Mouse (Mus musculus): ENCODE data around the gene Ppig. TPM values are rescaled to one million over a fixed set of nuclear protein-coding genes. Genes with fewer than 3 reads are reported as not detected.

Ppig gene
- polyA plus RNA-seq, 1 experiment from 2014 or later = 143 TPM

GRCm38 (mm10) chr2:69773331-69773730 lies 51.0 kb downstream of the Ppig start:
- no peak overlapping the region for H3K9ac ChIP-seq
- H3K4me1 ChIP-seq (replicated peaks) = no peaks in the 10 kb centered on the region
- no peak for ATAC-seq (ENCODE audit: low FRiP score)
- peaks cover 32% of the 10 kb centered on the region for H3K36me3 ChIP-seq
- no peak overlapping the region for H3K4me3 ChIP-seq
- H3K27ac ChIP-seq = no peak overlapping the region
- H3K4me2 ChIP-seq = no peak overlapping the region
- no peaks in the 10 kb centered on the region for H3K27me3 ChIP-seq
- no peaks in the 10 kb centered on the region for H3K9me3 ChIP-seq
- WGBS = 96% methylated on average over 3 of the region's 3 CpGs

- H3K4me3 ChIP-seq = no peak overlapping the region
- no peak overlapping the region for H3K27ac ChIP-seq
- no peak overlapping the region for H3K9ac ChIP-seq
- no peaks in the 10 kb centered on the region for H3K9me3 ChIP-seq
- no peaks in the 10 kb centered on the region for H3K27me3 ChIP-seq
- no peak overlapping the region for H3K4me2 ChIP-seq
- 73% methylated on average over 7 of the region's 7 CpGs for WGBS
- peaks cover 52% of the 10 kb centered on the region for H3K36me3 ChIP-seq
- no peak for ATAC-seq (ENCODE audit: low FRiP score)
- no peaks in the 10 kb centered on the region for H3K4me1 ChIP-seq (replicated peaks)
These were observed 55.9 kb downstream of the Ppig start for GRCm38 (mm10) chr2:69777985-69778835.

GRCm38 (mm10) chr2:69778836-69779177 lies 56.5 kb downstream of the Ppig start:
- Histone ChIP-seq H3K4me1 (replicated peaks) (no peaks in the 10 kb centered on the region), H3K9me3 (no peaks in the 10 kb centered on the region), H3K27ac (no peak overlapping the region), H3K4me2 (no peak overlapping the region), H3K4me3 (no peak overlapping the region), H3K9ac (no peak overlapping the region), H3K27me3 (no peaks in the 10 kb centered on the region), H3K36me3 (peaks cover 49% of the 10 kb centered on the region)
- no peak for ATAC-seq (ENCODE audit: low FRiP score)
- WGBS = 45% methylated on average over 5 of the region's 5 CpGs

- WGBS = 29% methylated on average over 9 of the region's 9 CpGs
- Histone ChIP-seq H3K36me3 (peaks cover 21% of the 10 kb centered on the region), H3K27me3 (no peaks in the 10 kb centered on the region), H3K9ac (peak overlapping the region; percentile 86), H3K4me2 (peak overlapping the region; percentile 74), H3K4me1 (replicated peaks) (peaks cover 21% of the 10 kb centered on the region), H3K4me3 (peak overlapping the region; percentile 70), H3K9me3 (no peaks in the 10 kb centered on the region), H3K27ac (peak overlapping the region; percentile 91)
- ATAC-seq (ENCODE audit: low FRiP score) = peak; percentile 36; the same call in 1 of the 2 replicates
These were observed 66.6 kb downstream of the Ppig start for GRCm38 (mm10) chr2:69788974-69789373.

- H3K4me1 ChIP-seq (replicated peaks) = peaks cover 21% of the 10 kb centered on the region
- H3K27ac ChIP-seq = peak within 1 kb of the TSS; percentile 91
- H3K9me3 ChIP-seq = no peaks in the 10 kb centered on the region
- H3K36me3 ChIP-seq = peaks cover 24% of the 10 kb centered on the region
- peak; percentile 95 for ATAC-seq (ENCODE audit: low FRiP score)
- no peaks in the 10 kb centered on the region for H3K27me3 ChIP-seq
- H3K4me2 ChIP-seq = peak within 1 kb of the TSS; percentile 74
- WGBS = 2% methylated on average over 48 of the region's 48 CpGs
- peak within 1 kb of the TSS; percentile 70 for H3K4me3 ChIP-seq
- H3K9ac ChIP-seq = peak within 1 kb of the TSS; percentile 86
These were observed 67.2 kb downstream of the Ppig start, which contains the start of the genes Ccdc173 and Phospho2 for GRCm38 (mm10) chr2:69789429-69790069. Gene Ccdc173, minus strand, starts transcription at chr2:69789575. Gene Phospho2, plus strand, starts transcription at chr2:69789623.

GRCm38 (mm10) chr2:69790285-69790684 lies 67.9 kb downstream of the Ppig start:
- under 1% methylated on average over 10 of the region's 10 CpGs for WGBS
- H3K27me3 ChIP-seq = no peaks in the 10 kb centered on the region
- H3K4me1 ChIP-seq (replicated peaks) = peaks cover 21% of the 10 kb centered on the region
- H3K9me3 ChIP-seq = no peaks in the 10 kb centered on the region
- H3K27ac ChIP-seq = peak overlapping the region; percentile 91
- H3K36me3 ChIP-seq = peaks cover 29% of the 10 kb centered on the region
- H3K9ac ChIP-seq = peak overlapping the region; percentile 86; the same call in 1 of the 2 replicates
- H3K4me2 ChIP-seq = peak overlapping the region; percentile 74
- H3K4me3 ChIP-seq = peak overlapping the region; percentile 70
- 0 out of 2 replicates have a peak, but pooled peaks have one; percentile 27 for ATAC-seq (ENCODE audit: low FRiP score)

GRCm38 (mm10) chr2:69790722-69791121 lies 68.4 kb downstream of the Ppig start:
- H3K9ac ChIP-seq = no peak overlapping the region
- no peaks in the 10 kb centered on the region for H3K27me3 ChIP-seq
- no peaks in the 10 kb centered on the region for H3K9me3 ChIP-seq
- no peak overlapping the region; the same call in 1 of the 2 replicates for H3K27ac ChIP-seq
- no peak for ATAC-seq (ENCODE audit: low FRiP score)
- 82% methylated on average over 4 of the region's 4 CpGs for WGBS
- peaks cover 29% of the 10 kb centered on the region for H3K36me3 ChIP-seq
- peak overlapping the region; percentile 74 for H3K4me2 ChIP-seq
- H3K4me1 ChIP-seq (replicated peaks) = peaks cover 21% of the 10 kb centered on the region
- peak overlapping the region; percentile 70 for H3K4me3 ChIP-seq

- ATAC-seq (ENCODE audit: low FRiP score) = no peak
- WGBS = 59% methylated on average over 5 of the region's 5 CpGs
- Histone ChIP-seq H3K27ac (no peak overlapping the region), H3K9ac (no peak overlapping the region), H3K4me3 (no peak overlapping the region), H3K27me3 (no peaks in the 10 kb centered on the region), H3K9me3 (no peaks in the 10 kb centered on the region), H3K4me1 (replicated peaks) (no peaks in the 10 kb centered on the region), H3K4me2 (no peak overlapping the region), H3K36me3 (peaks cover 2% of the 10 kb centered on the region)
These were observed 80.6 kb downstream of the Ppig start for GRCm38 (mm10) chr2:69802911-69803312.

Other genes with a start within 250 kb of the Ppig start
- gene Lrp2, start 136.5 kb upstream of the Ppig start, polyA plus RNA-seq (2015; fragmentation: Nextera tagmentation; extraction: Ambion mirVana) = 0.98 and 1.3 TPM in 2 replicates
- gene Bbs5, start 75.4 kb upstream of the Ppig start, polyA plus RNA-seq (2015; fragmentation: Nextera tagmentation; extraction: Ambion mirVana) = 23.5 and 28.1 TPM in 2 replicates
- gene Klhl41, start 52.4 kb upstream of the Ppig start, polyA plus RNA-seq (2015; fragmentation: Nextera tagmentation; extraction: Ambion mirVana) = 0.36 and 0.48 TPM in 2 replicates
- gene Fastkd1, start 9.0 kb upstream of the Ppig start, polyA plus RNA-seq (2015; fragmentation: Nextera tagmentation; extraction: Ambion mirVana) = 13.5 and 13.6 TPM in 2 replicates
- gene Ccdc173, start 67.0 kb downstream of the Ppig start, polyA plus RNA-seq (2015; fragmentation: Nextera tagmentation; extraction: Ambion mirVana) = 4.0 and 4.4 TPM in 2 replicates
- gene Phospho2, start 67.1 kb downstream of the Ppig start, polyA plus RNA-seq (2015; fragmentation: Nextera tagmentation; extraction: Ambion mirVana) = 41.3 and 43.3 TPM in 2 replicates
- gene Klhl23, start 99.4 kb downstream of the Ppig start, polyA plus RNA-seq (2015; fragmentation: Nextera tagmentation; extraction: Ambion mirVana) = 66.8 and 67.4 TPM in 2 replicates
- 335 and 355 TPM in 2 replicates for gene Ssb, start 139.0 kb downstream of the Ppig start, polyA plus RNA-seq (2015; fragmentation: Nextera tagmentation; extraction: Ambion mirVana)
- gene Mettl5, start 163.1 kb downstream of the Ppig start, polyA plus RNA-seq (2015; fragmentation: Nextera tagmentation; extraction: Ambion mirVana) = 28.5 and 30.4 TPM in 2 replicates
- 15.1 and 15.8 TPM in 2 replicates for gene Ubr3, start 174.7 kb downstream of the Ppig start, polyA plus RNA-seq (2015; fragmentation: Nextera tagmentation; extraction: Ambion mirVana)

All from hindbrain, embryonic 13.5 days (tissue).